Mouse (Mus musculus) heart, postnatal 36 days (tissue): ENCODE data around the gene AC134908.4. TPM values are rescaled to one million over a fixed set of nuclear protein-coding genes. Genes with fewer than 3 reads are reported as not detected.
A peak's percentile ranks its signal among the peaks of the same experiment; 100 is the strongest.
"Not testable (repeated sequence)": the region's sequence is repeated elsewhere in the genome, so short reads cannot be mapped to it uniquely, and the experiment has no call there.

Experiments used
- DNase-seq, 2 experiments: peaks; one replicate each; pipeline ENCODE4 v3.0.0; 2021 to 2022
- intact Hi-C: fragments of 180-260 bp; cut with DNase I; formaldehyde crosslinking; loops from one replicate; pipeline ENCODE4 v1.15.1; 2025
- total RNA-seq, 2 experiments: library from RNA; stranded (reverse); gene quantifications; 2 replicates each; pipeline ENCODE4 v1.2.3; 2021

AC134908.4 gene
- total RNA-seq, 2 experiments from 2014 or later: 0.46 TPM; not detected in 1

DNA sequence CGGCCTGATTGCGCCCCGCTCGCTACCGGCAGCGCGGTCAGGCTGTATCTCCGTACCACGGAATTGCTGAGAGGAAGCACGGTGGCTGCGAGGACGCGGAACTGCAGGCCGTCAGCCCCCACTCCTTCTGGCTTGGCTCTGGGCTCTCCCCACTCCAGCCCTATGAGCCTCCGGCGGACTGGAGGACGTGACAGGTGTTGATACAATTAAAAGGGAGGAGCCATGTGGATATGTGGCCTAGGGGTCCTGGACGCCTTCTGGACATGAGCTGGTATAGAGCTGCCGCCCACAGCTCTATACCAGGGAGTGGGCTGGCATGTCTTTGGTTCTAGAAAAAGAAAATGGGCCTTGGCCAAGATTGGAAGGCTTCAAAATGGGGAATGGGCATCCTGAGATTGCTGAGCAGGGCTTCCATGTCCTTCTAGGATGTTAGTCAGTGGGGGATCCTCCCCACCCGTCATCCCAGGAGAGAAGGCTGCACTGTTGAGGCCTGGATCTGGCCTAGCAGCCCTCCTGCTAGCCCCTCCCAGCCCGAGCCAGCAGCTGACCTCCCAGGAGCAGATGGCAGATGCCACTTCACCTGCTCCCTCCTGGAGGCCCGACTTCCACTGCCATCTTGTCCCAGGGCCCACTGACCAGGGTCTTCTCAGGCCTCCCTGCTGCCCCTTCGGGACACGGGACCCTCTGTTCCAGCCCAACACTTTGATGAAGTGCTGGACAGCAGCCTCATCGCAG lies 14.3 kb upstream of the AC134908.4 start:
- intact Hi-C loops: no loop called here
- no peak for DNase-seq

DNA sequence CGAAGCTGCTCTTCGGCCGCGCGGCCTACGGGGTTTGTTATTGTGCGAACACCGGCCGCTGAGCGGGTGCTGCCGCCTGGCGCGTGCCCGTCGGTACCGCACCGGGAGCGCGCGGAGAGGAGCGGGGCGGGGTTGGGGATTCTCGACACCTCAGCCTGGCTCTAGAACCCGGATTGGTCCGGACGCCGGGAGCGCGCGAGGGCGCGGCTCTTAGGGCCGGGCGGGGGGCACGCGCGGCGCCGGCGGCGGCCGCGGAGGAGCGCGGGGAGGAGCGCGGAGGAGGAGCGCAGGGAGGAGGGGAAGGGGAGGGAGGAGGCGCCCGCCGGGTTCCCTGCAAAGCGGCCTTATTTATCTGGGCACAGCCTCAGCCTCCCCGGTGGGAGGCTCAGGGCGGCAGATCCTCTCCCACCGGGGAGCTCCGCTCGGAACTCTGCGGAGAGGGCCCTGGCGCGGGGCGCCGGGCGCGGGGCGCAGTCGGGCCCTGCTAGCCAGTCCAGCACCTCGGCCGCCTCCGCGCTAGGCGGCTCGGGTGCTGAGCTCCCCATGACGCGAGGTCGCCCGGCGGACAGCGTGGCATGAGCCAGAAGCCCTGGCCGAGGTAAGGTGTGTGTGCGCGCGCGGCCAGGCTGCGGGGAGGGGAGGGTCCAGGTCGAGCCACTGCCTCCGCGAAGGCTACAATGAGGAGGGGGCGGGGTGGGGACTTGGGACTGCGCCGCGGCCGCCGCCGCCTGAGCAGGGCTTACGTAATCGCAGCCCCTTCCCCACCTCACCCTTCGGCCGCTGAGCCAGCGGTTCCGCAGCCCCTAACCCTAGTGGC lies 13.5 kb upstream of the AC134908.4 start, which contains the start of gene Fbxl16:
Gene Fbxl16 (plus strand): TSS at position 297 of the 817 bp plus-strand sequence.
- peak; percentile 55 to 64 for DNase-seq
- intact Hi-C loops: no loop called here

DNA sequence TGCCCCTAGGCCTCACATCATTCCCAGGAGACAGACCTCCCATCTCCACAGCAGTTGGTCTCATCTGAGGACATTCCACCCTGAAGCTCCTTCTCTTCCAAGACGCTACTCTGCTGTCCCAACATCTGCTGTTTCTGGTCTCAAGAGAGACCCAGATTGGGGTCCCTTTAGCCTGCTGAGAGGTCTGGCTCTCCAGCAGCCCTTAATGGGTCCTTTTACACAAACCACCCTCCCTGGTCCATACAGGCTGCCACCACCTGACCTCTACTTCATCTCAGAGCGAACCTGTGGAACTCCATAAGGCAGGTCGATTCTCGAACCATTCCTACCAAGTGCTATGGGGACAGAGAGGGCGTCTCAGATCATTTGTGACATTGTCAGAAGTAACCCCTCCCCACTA lies 12.6 kb upstream of the AC134908.4 start:
- intact Hi-C loops: no loop called here
- no peak for DNase-seq

DNA sequence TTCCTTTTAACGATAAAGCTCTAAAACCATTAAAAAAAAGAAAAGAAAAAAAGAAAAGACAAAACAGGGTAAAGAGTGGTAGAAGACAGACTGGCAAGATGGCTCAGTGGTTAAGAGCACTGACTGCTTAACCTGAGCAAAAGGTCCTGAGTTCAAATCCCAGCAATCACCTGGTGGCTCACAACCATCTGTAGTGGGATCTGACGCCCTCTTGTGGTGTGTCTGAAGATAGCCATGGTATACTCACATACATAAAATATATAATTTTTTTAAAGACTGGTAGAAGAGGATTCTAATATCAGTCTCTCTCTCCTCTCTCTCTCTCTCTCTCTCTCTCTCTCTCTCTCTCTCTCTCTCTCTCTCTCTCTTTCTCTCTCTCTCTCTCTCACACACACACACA lies 12.0 kb upstream of the AC134908.4 start:
- DNase-seq, intact Hi-C loops: not testable (repeated sequence)

DNA sequence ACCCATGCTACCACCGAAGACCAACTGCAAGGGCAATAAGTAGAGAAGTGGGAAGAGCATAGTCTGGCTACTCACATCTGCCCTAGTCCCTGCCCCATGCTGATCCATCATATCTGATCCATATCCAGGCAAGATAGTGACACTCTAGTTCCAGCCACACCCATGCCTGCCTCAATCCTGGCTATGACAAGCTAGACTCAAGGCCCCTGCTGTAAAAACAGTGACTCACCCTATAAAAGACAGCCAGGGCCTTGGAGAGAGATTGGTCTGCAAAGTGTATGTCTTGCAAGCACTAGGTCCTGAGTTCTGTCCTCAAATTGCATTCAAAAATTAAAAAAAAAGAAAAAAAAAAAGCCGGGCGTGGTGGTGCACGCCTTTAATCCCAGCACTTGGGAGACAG lies 11.0 kb upstream of the AC134908.4 start:
- intact Hi-C loops: no loop called here
- no peak for DNase-seq

DNA sequence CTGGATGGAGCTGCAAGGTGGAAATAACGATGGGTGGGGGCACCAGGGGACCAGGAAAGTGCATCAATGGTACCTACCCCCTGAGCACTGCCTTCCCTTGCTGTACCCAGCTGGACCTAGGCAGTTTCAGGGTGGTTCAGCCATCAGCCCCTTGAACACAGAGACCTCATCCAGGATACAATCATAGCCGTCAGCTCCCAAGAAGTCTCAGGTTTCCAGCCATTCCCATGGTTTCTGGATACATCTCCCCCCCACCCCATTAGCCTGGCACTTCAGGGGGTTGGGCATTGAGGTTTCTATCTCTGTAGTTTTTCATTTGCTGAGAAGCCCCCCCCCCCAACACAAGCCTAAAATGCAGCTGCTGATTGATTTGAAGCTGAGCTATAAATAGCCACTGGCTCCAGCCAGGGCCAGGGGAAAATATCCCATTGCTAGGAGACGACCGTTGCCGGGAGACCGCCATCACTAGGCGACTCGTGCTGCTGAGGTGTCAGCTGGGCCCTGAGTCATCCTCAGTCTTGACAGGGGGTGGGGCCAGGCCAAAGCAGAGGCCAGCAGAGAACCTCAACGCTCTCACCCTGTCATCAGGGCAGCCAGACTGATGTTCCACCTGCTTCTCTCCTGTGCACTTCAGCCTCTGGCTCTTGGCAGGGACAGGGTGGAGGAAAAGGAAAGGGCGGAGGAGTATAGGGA lies 7.5 kb upstream of the AC134908.4 start:
- peak; percentile 39 to 50 for DNase-seq

DNA sequence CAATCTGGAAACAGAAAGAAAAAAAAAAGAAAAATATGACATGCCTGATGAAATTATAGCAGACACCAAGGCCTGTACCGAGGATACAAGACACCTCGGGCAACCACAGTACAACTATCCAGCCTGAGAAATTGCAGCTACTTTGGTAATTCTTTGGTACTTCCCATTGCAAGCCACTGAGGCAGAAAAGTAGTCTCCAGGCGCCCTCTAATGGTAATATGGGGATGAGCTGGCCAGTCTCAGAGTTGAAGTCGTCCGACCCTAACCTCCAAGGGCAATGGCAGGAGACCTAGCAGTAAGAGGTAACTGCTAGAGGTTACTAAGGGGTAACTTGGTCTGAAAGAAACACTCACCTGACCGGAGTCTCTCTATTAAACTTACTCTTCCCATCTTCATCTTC lies 5.6 kb upstream of the AC134908.4 start:
- intact Hi-C loops: loop anchor here (1.0 to 5.0 kb wide), 3 partner anchors 28 to 324 kb away; partner anchors contain the start of gene Narfl
- DNase-seq: peak; percentile 68 to 69

More for the DNA sequence above, 7.5 kb upstream of the AC134908.4 start:
- intact Hi-C loops: loop anchor here (5.0 kb wide), 1 partner anchor 326 kb away; no protein-coding TSS in a partner anchor

DNA sequence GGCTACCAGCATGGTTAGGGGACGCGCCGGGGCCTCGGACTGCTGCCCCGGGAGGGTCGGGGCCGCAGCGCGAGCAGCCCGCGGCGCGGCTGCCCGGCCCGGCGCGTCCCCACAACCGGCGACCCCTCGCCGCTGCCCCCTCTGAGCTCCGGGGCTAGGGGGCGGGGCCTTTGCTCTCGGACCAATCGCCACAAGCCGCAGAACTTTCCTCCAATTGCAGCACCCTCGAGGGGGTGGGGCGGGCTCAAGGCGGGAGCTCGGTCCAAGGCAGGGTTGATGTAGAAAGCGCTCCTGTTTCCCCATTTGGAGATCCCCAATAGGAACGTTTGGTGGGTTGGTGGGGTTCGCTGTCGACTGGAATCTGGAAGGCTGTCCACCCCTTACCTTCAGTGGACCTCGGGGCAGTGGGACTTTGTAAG lies 1.5 kb upstream of the AC134908.4 start, which contains the start of gene Metrn:
Gene Metrn (minus strand): TSS at position 186 of the 419 bp plus-strand sequence.
- intact Hi-C loops: loop anchor here (1.0 kb wide), 1 partner anchor 24 kb away; the partner anchor contains the start of gene Narfl
- peak; percentile 85 for DNase-seq

DNA sequence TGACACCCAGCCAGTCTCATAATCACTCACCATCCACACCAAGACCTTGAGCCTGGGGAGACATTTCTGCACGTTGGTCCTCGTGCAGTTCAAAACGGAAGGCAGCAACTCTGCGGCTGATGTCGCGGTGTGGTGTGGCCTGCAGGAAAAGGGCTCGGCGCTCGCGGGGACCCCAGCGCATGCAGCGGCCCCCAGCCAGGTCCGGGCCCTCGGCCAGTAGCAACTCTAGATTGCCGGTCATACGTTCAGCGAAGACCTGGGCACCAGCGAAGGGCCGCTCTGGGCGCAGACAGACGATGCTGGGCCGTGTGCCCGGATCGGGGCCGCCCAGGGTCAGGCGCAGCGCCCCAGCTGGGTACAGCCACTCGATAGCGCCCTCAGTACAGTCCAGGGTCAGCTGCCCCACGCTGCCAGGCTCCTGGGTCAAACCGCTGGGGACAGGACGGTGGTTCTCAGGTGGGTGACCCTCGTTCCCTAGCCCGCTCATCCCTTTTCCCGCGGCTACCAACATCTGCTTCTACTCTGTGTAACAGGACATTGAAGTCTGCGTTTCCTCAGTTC lies 832 bp upstream of the AC134908.4 start:
- peak; percentile 46 to 53 for DNase-seq
- intact Hi-C loops: loop anchor here (1.0 kb wide), 1 partner anchor 23 kb away; the partner anchor contains the start of gene Narfl

DNA sequence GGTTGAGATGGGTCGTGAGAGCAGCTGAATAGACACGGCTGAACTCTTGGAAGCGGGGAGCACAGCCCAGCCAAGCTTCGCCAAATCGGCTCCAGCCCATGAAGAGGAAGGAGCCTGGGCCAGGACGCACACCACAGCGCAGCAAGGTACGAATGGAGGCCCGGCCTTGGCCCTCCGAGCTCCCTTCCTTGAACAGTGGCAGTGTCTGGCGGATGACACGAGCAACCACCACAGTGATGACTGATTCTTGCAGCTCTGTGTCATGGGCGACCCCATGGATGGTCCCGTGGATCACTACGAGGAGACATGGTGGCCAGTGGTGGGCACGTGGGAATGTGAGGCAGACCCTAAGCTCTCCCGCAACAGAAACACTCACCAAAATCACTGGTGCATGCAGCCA lies 461 bp downstream of the AC134908.4 start:
- DNase-seq: no peak
- intact Hi-C loops: no loop called here

DNA sequence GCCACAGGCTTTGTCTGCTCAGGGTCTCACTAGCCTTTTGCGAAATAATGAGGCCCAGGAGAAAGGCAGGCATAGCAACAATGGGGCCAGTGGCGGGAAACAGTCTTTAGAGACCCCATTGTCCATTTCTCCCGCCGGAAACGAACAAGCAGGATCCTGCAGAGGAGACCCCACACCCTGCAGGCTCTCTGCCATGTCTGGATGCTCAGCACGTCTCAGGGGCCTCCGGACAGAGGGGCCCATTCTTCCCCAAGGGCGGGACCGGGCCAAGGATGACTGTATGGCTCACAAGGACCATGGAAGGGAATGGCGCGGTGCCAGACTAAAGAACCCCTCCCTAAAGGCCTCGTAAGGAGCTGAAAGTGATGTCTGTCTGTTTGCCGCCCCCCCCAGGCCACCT lies 1.3 kb downstream of the AC134908.4 start:
- no peak for DNase-seq
- intact Hi-C loops: no loop called here

DNA sequence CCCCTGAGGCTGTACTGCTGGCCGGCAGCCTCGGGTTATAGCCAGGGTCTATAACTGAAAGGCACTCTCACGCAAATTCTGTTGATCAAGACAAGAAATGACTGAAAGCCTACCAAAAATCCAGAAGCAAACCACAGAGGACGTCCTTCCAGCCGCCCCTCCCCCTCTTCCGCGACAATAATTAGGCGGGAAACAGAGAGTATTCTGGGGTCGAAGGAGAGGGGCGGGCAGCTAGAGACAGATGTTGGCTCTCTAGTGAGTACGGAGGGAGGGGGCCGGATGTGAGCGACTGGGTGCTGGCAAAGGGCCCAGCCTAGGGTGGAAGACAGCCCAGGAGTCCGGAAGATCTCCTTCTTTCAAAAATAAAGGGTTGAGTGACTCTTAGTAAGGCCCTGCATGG lies 2.8 kb downstream of the AC134908.4 start, which contains the start of gene Fam173a:
Gene Fam173a (minus strand): TSS at position 287 of the 400 bp plus-strand sequence.
- intact Hi-C loops: loop anchor here (2.0 kb wide), 1 partner anchor 18 kb away; no protein-coding TSS in a partner anchor
- peak; percentile 79 to 81 for DNase-seq

DNA sequence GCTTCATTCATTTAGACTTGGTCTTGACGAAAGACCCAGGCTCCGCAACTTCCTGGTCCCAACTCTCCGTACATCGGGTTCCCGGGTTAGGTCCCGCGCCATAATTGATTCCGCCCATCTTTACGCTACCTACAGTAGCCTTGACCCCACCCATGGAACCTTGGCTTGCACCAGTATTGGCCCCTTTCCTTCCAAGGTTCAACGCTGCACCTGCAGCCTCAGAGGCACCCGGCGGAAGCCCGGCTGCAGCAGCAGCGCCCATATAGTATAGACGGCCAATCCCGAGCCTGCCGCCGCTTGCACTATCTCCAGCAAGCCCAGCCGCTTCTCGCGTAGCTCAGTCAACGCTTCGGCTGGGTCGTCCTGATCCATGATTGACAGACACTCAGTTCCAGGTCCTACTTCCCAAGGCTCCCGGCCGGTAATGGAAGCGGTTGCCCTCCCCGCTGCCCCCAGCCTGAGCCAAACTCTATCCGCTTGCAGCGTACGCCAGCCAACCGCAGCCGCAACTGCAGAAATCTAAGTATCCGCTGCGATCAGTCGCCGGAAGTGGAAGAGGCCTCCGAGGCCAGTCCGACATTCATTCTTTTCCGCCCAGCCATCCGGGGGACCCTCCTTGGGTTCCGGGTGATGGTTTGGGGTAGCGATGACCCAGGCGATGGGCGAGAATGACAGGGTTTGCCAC lies 3.5 kb downstream of the AC134908.4 start:
- DNase-seq: peak; percentile 86 to 90
- intact Hi-C loops: loop anchor here (2.0 kb wide), 1 partner anchor 17 kb away; no protein-coding TSS in a partner anchor

DNA sequence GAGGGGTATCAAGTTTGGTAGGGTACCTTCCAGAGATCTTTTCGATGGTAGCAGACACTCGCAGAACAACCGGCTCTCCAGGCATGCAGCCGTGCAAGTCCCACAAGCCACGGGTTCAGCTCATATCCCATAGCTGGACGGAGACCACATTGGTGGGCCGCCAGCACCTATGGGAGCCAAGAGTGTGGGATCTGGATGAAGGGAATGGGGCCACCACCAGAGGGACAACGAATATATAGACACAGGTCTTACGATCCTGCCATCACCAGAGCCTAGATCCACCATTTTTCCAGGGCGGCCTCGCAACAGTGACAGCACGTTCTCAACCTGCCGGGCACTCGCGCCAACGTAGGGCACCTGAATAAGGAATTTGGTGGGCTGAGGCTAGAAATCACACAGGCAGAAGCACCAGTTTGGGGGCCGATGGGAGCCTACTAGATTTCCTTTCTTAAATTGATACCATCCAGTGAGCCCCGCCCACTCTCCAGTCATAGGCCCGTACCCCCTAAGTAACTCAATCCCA lies 4.1 kb downstream of the AC134908.4 start:
- intact Hi-C loops: no loop called here
- DNase-seq: no peak

DNA sequence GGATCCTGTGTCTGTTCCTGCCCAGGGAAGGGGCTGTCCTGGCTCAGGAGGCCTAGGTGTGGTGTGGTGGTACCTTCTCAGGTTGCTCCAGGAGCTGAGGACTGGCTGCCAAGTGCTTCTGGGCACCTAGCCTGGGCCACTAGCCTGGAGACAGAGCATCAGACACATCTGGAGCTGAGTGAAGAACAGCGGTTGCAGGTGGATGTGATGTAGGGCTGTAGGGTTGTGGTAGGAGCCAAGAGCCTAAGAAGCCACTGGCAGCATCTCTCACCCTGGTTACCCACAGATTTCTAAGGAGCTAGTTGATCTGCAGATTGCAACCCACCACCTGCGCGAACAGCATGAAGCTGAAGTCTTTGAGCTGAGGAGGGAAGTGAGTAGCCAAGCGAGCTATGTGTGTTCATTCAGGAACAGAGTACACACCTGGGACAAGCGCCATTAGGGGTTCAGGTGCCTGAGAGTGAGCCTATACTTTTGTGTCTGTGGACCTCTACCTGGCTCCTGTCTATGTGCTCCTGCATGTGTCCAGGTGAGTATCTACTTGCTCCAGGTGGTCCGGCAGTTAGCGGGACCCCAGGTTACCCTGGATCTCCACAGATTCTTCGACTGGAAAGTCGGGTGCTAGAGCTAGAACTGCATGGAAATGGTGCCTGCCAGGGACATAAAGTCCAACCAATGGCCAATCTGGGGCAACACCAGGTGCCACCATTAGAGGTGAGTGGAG lies 8.5 kb downstream of the AC134908.4 start:
- DNase-seq: no peak
- intact Hi-C loops: no loop called here

DNA sequence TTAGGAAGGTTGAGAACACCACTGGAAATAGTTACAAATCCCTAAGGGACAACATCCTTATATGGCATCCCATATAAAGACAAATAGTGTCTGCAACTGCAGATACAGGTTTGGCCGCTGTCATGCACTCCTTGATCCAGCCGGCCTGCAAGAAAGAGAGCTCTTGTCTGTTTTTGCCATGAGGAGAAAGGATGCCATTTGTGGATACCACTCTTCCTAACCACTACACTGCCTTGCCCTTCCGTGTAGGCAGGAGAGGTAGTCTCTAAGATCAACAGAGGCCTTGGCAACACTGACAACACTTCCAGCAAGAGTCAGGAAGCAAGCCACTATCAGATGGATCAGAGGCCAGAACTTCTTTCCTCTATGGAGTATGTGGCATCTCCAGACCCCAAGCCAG lies 9.2 kb downstream of the AC134908.4 start, which contains the start of gene Ccdc78:
Gene Ccdc78 (plus strand): TSS at position 301 of the 400 bp plus-strand sequence.
- intact Hi-C loops: no loop called here
- DNase-seq: no peak

DNA sequence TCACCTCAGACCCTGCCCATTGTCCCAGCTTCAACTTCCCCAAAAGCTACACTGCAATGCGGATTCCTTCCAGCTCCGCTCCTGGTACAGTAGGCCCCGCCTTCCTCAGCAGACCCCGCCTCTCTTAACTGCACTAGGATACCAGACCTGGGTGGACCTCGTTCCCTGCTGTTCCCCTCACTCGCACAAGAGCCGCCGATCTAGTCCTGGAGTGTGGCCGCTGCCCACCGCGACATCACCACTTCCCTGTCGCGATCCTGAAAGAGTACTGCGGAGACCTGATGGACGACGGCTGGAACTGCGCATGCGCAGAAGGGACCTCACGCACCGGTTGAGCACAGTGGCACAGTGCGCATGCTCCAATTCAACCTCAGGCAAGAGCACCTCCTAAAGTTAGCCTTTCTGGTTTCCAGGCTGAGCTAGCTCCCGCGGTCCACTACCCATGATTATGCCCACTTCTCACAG lies 10.1 kb downstream of the AC134908.4 start, which contains the start of gene Haghl:
Gene Haghl (minus strand): TSS at position 393 of the 465 bp plus-strand sequence.
- intact Hi-C loops: no loop called here
- peak; percentile 93 to 98 for DNase-seq

DNA sequence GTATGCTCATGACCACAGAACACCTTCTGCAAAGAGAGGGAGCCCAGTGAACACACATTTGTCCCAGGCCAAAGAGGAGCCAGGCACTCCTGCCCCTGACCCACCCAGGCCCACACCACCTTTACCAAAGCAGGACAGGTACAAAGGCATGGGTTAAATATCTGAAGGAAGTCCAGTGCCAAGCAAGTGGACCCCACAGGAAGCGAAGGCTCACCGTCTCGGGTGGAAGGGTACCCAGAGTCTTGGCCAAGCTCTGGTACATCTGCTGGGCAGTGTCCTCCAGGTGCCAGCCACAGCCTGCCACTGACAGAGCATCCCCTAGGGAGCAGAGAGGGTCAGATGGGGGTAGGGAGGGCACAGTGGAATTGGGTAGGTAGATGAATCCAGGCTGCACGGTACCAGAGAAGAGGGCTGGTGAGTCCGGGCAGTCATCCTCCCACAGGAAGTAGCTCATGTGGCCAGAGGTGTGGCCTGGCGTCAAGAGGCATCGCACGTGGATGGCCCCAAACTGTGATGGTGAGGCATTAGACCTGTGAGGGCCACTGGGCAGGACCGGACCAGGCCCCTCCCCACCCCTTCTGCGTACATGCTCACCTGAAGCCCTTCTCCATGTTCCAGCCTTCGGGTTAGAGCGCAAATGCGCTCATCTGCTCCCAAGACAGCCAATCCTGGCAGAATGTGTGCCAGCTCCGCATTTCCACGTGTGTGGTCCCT lies 11.4 kb downstream of the AC134908.4 start:
- no peak for DNase-seq
- intact Hi-C loops: no loop called here
